Mouse (Mus musculus) activated CD4-positive, CD25-positive, alpha-beta regulatory T cell, adult 4 months (primary cell): ENCODE results near the gene Pard3. TPM values are rescaled to one million over a fixed set of nuclear protein-coding genes. Genes with fewer than 3 reads are reported as not detected.

Source experiments
- ATAC-seq: one replicate; pipeline ENCODE4 v1.8.0; 2017
- polyA plus RNA-seq, 2 experiments: library from polyadenylated mRNA; unstranded; fragments of 100-300 nt; shearing (Covaris generic); gene quantifications; one replicate each; pipeline ENCODE4 v1.2.1; 2017

Pard3 gene
- polyA plus RNA-seq, 2 experiments from 2014 or later: 0.13 to 0.61 TPM

- no peak for ATAC-seq
Measured at GRCm38 (mm10) chr8:127184025-127184424, 120.3 kb downstream of the Pard3 start.

GRCm38 (mm10) chr8:127185897-127186296 is 122.2 kb downstream of the Pard3 start:
- no peak for ATAC-seq

GRCm38 (mm10) chr8:127188671-127189070 is 125.0 kb downstream of the Pard3 start:
- ATAC-seq: no peak

GRCm38 (mm10) chr8:127190350-127190749 is 126.7 kb downstream of the Pard3 start:
- ATAC-seq: no peak

- no peak for ATAC-seq
Measured at GRCm38 (mm10) chr8:127191387-127191786, 127.7 kb downstream of the Pard3 start.

- no peak for ATAC-seq
Measured at GRCm38 (mm10) chr8:127191824-127192223, 128.1 kb downstream of the Pard3 start.

GRCm38 (mm10) chr8:127192331-127192730 is 128.6 kb downstream of the Pard3 start:
- no peak for ATAC-seq

- no peak for ATAC-seq
Measured at GRCm38 (mm10) chr8:127193375-127193774, 129.7 kb downstream of the Pard3 start.

- ATAC-seq: no peak
Measured at GRCm38 (mm10) chr8:127194786-127195407, 131.2 kb downstream of the Pard3 start.

- ATAC-seq: no peak
Measured at GRCm38 (mm10) chr8:127196505-127197265, 133.0 kb downstream of the Pard3 start.

- no peak for ATAC-seq
Measured at GRCm38 (mm10) chr8:127207455-127207854, 143.8 kb downstream of the Pard3 start.

GRCm38 (mm10) chr8:127210621-127211020 is 146.9 kb downstream of the Pard3 start:
- no peak for ATAC-seq

GRCm38 (mm10) chr8:127214338-127214737 is 150.6 kb downstream of the Pard3 start:
- no peak for ATAC-seq

GRCm38 (mm10) chr8:127214748-127215433 is 151.2 kb downstream of the Pard3 start:
- no peak for ATAC-seq

- no peak for ATAC-seq
Measured at GRCm38 (mm10) chr8:127220206-127220605, 156.5 kb downstream of the Pard3 start.

GRCm38 (mm10) chr8:127220615-127221014 is 156.9 kb downstream of the Pard3 start:
- ATAC-seq: no peak

- no peak for ATAC-seq
Measured at GRCm38 (mm10) chr8:127222361-127222760, 158.7 kb downstream of the Pard3 start.

- no peak for ATAC-seq
Measured at GRCm38 (mm10) chr8:127226996-127227395, 163.3 kb downstream of the Pard3 start.

GRCm38 (mm10) chr8:127227407-127227806 is 163.7 kb downstream of the Pard3 start:
- no peak for ATAC-seq

GRCm38 (mm10) chr8:127229325-127230232 is 165.9 kb downstream of the Pard3 start:
- ATAC-seq: no peak

- no peak for ATAC-seq
Measured at GRCm38 (mm10) chr8:127230233-127230595, 166.5 kb downstream of the Pard3 start.

GRCm38 (mm10) chr8:127243351-127243750 is 179.7 kb downstream of the Pard3 start:
- ATAC-seq: no peak

- no peak for ATAC-seq
Measured at GRCm38 (mm10) chr8:127243841-127244240, 180.1 kb downstream of the Pard3 start.
